Mouse (Mus musculus): Measurements from ENCODE around the gene Wdr61. TPM values are rescaled to one million over a fixed set of nuclear protein-coding genes. Genes with fewer than 3 reads are reported as not detected.
A peak's percentile ranks its signal among the peaks of the same experiment; 100 is the strongest.

The Wdr61 gene
- polyA plus RNA-seq, 2 experiments: 50.6 to 108 TPM

GRCm38 (mm10) chr9:54770140-54770780 is 35.9 kb upstream of the Wdr61 start:
- H3K27ac ChIP-seq: no peak overlapping the region
- ATAC-seq (ENCODE audit: insufficient read depth): no peak
- DNase-seq (ENCODE audit: low read depth in 3 of 3, low spot score in 3 of 3): no peak
- no peak for TF ChIP-seq EP300 (IDR thresholded peaks at IDR 0.05; ENCODE audit: low read depth)
- TF ChIP-seq CTCF (IDR thresholded peaks at IDR 0.05; ENCODE audit: low read depth): no peak
- H3K27me3 ChIP-seq (ENCODE audit: control insufficient read depth, insufficient read depth, low read length): peaks cover 15% of the 10 kb centered on the region
- H3K9me3 ChIP-seq (ENCODE audit: control insufficient read depth, low read length): no peaks in the 10 kb centered on the region
- no peak overlapping the region for H3K4me2 ChIP-seq (ENCODE audit: low read depth)
- WGBS (ENCODE audit: insufficient replicate concordance): 56% methylated on average over 11 of the region's 11 CpGs
- no peak overlapping the region for H3K9ac ChIP-seq (replicated peaks)
- no peaks in the 10 kb centered on the region for H3K4me1 ChIP-seq (replicated peaks; ENCODE audit: control insufficient read depth in 2 of 2, insufficient read depth in 2 of 2, low read length in 1 of 2)
- H3K36me3 ChIP-seq (replicated peaks; ENCODE audit: control insufficient read depth, insufficient read depth, low read depth): no peaks in the 10 kb centered on the region
- H3K4me3 ChIP-seq (ENCODE audit: insufficient read depth in 1 of 2, low read depth in 2 of 2, low read length in 2 of 2): no peak overlapping the region

DNA sequence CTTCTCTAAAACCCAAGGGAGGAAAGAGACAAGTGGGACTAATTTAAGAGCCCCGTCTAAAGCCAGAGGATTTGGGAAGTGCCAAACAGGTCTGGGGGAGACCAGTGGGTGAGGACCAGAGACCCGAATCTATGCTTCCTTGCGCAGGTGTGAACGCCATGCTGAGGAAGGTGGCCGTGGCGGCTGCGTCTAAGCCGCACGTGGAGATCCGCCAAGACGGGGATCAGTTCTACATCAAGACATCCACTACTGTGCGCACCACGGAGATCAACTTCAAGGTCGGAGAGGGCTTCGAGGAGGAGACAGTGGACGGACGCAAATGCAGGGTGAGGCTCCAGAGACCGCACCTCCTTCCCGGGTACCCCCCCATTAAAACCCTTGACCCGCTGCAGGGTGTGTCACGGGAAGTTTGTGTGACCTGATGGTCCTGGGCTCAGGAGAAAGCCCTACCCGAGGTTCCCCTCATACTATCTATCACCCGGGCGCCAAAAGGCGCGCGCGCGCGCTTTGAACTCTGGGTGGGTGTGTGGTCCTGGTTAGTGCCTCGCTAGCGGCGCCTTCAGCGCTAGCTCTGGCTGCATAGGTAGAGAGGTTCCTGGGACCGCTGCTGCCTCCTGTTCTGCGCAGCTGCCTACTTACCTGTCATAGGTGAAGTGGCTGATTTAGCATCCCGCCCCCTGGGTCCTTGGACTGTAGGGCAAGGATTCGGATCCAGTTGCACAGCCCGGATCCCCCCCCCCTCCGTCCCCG is 31.2 kb upstream of the Wdr61 start:
- Histone ChIP-seq H3K36me3 (replicated peaks; ENCODE audit: control insufficient read depth, insufficient read depth, low read depth) (no peaks in the 10 kb centered on the region), H3K9ac (replicated peaks) (no peak overlapping the region), H3K27me3 (ENCODE audit: control insufficient read depth, insufficient read depth, low read length) (peaks cover 45% of the 10 kb centered on the region), H3K4me1 (replicated peaks; ENCODE audit: control insufficient read depth in 2 of 2, insufficient read depth in 2 of 2, low read length in 1 of 2) (no peaks in the 10 kb centered on the region), H3K27ac (no peak overlapping the region), H3K4me3 (ENCODE audit: insufficient read depth in 1 of 2, low read depth in 2 of 2, low read length in 2 of 2) (no peak overlapping the region), H3K4me2 (ENCODE audit: low read depth) (no peak overlapping the region), H3K9me3 (ENCODE audit: control insufficient read depth, low read length) (no peaks in the 10 kb centered on the region)
- WGBS (ENCODE audit: insufficient replicate concordance): 2% methylated on average over 41 of the region's 41 CpGs
- no peak for DNase-seq (ENCODE audit: low read depth in 3 of 3, low spot score in 3 of 3)
- no peak for TF ChIP-seq EP300 (IDR thresholded peaks at IDR 0.05; ENCODE audit: low read depth)
- no peak for TF ChIP-seq CTCF (IDR thresholded peaks at IDR 0.05; ENCODE audit: low read depth)
- ATAC-seq (ENCODE audit: insufficient read depth): no peak

- no peak within 1 kb of the TSS for H3K27ac ChIP-seq
- no peaks in the 10 kb centered on the region for H3K36me3 ChIP-seq (replicated peaks; ENCODE audit: control insufficient read depth, insufficient read depth, low read depth)
- H3K4me2 ChIP-seq (ENCODE audit: low read depth): peak within 1 kb of the TSS; percentile 37
- H3K4me3 ChIP-seq (ENCODE audit: insufficient read depth in 1 of 2, low read depth in 2 of 2, low read length in 2 of 2): 0 out of 4 replicates have a peak within 1 kb of the TSS, but pooled peaks of 1 of the 2 experiments have one; percentile 14
- WGBS (ENCODE audit: insufficient replicate concordance): 2% methylated on average over 45 of the region's 45 CpGs
- DNase-seq (ENCODE audit: low read depth in 3 of 3, low spot score in 3 of 3) (no peak), ATAC-seq (ENCODE audit: insufficient read depth) (no peak)
- peaks cover 45% of the 10 kb centered on the region for H3K27me3 ChIP-seq (ENCODE audit: control insufficient read depth, insufficient read depth, low read length)
- H3K4me1 ChIP-seq (replicated peaks; ENCODE audit: control insufficient read depth in 2 of 2, insufficient read depth in 2 of 2, low read length in 1 of 2): no peaks in the 10 kb centered on the region
- no peak for TF ChIP-seq EP300 (IDR thresholded peaks at IDR 0.05; ENCODE audit: low read depth)
- TF ChIP-seq CTCF (IDR thresholded peaks at IDR 0.05; ENCODE audit: low read depth): no peak
- no peak within 1 kb of the TSS for H3K9ac ChIP-seq (replicated peaks)
- no peaks in the 10 kb centered on the region for H3K9me3 ChIP-seq (ENCODE audit: control insufficient read depth, low read length)
Observed at GRCm38 (mm10) chr9:54764561-54765217, 30.4 kb upstream of the Wdr61 start, which contains the start of gene Crabp1. Gene Crabp1 (plus strand): TSS chr9:54764748.

DNA sequence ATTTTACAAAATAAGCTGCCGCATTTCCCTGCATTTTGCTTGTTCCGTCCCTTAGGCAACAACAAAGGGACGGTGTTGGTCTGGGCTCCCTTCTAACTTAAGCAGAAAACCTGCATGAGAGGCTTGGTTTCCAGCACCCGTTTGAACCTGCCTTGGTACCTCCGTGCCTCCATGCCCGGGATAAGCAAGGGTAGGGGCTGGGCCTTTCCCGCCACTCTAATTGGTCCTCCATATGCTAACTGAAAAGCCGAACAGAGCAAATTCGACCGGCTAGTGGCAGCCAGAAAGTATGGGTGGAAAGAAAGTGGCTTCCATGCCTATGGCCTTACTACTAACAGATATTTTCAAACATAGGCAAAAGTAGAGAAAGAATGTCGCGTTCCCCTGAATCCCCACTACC is 29.8 kb upstream of the Wdr61 start:
- no peak for ATAC-seq (ENCODE audit: insufficient read depth)
- Histone ChIP-seq H3K27ac (no peak overlapping the region), H3K4me1 (replicated peaks; ENCODE audit: control insufficient read depth in 2 of 2, insufficient read depth in 2 of 2, low read length in 1 of 2) (no peaks in the 10 kb centered on the region), H3K9ac (replicated peaks) (no peak overlapping the region), H3K4me2 (ENCODE audit: low read depth) (no peak overlapping the region), H3K36me3 (replicated peaks; ENCODE audit: control insufficient read depth, insufficient read depth, low read depth) (no peaks in the 10 kb centered on the region), H3K4me3 (ENCODE audit: insufficient read depth in 1 of 2, low read depth in 2 of 2, low read length in 2 of 2) (no peak overlapping the region), H3K27me3 (ENCODE audit: control insufficient read depth, insufficient read depth, low read length) (peaks cover 45% of the 10 kb centered on the region), H3K9me3 (ENCODE audit: control insufficient read depth, low read length) (no peaks in the 10 kb centered on the region)
- TF ChIP-seq EP300 (IDR thresholded peaks at IDR 0.05; ENCODE audit: low read depth) (no peak), CTCF (IDR thresholded peaks at IDR 0.05; ENCODE audit: low read depth) (no peak)
- no peak for DNase-seq (ENCODE audit: low read depth in 3 of 3, low spot score in 3 of 3)
- WGBS (ENCODE audit: insufficient replicate concordance): 19% methylated on average over 12 of the region's 12 CpGs

- H3K4me3 ChIP-seq (ENCODE audit: insufficient read depth in 1 of 2, low read depth in 2 of 2, low read length in 2 of 2): no peak overlapping the region
- no peaks in the 10 kb centered on the region for H3K4me1 ChIP-seq (replicated peaks; ENCODE audit: control insufficient read depth in 2 of 2, insufficient read depth in 2 of 2, low read length in 1 of 2)
- 38% methylated on average over 6 of the region's 6 CpGs for WGBS (ENCODE audit: insufficient replicate concordance)
- TF ChIP-seq EP300 (IDR thresholded peaks at IDR 0.05; ENCODE audit: low read depth): no peak
- no peak for TF ChIP-seq CTCF (IDR thresholded peaks at IDR 0.05; ENCODE audit: low read depth)
- no peaks in the 10 kb centered on the region for H3K36me3 ChIP-seq (replicated peaks; ENCODE audit: control insufficient read depth, insufficient read depth, low read depth)
- H3K9ac ChIP-seq (replicated peaks): no peak overlapping the region
- DNase-seq (ENCODE audit: low read depth in 3 of 3, low spot score in 3 of 3): no peak
- H3K27ac ChIP-seq: no peak overlapping the region
- H3K9me3 ChIP-seq (ENCODE audit: control insufficient read depth, low read length): no peaks in the 10 kb centered on the region
- no peak for ATAC-seq (ENCODE audit: insufficient read depth)
- H3K4me2 ChIP-seq (ENCODE audit: low read depth): no peak overlapping the region
- H3K27me3 ChIP-seq (ENCODE audit: control insufficient read depth, insufficient read depth, low read length): peaks cover 23% of the 10 kb centered on the region
Observed at GRCm38 (mm10) chr9:54759592-54759991, 25.3 kb upstream of the Wdr61 start.

Measured in liver, embryonic 14.5 days (tissue).